7 mouse cellular contexts compared by ENCODE assay signal in the genomic region with DNA sequence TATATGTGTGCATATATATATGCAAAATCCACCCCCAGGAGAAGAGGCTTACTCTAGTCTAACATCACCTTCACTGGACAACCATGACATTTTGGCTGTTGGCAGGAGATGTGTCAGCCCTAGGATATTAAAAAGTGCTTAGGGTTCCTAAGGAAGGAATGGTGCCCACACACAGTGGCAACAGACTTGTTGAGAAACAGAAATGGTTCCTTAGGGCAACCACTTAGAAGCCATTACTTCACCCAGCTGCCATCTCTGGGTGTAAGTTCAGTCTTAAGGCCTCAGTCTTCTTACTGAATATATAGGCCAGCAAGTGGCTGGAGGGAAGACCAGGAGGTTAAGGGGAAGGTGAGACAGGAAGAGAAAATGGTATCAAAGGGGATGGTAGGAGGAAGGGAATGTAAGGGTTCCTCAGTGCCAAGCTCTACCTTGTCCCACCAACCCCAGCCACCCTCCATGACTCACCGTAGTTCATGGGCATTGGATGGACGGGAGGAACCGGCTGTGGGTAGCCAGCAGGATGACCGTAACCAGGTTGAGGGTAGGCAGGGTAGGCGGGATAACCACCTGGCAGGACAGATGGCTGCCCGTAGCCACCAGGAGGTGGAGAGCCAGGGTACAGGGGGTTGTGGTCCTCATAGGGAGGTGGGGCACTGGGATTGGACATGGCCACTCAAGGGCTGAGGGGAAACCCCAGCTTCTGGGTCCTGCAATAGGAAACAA. TPM values are rescaled to one million over a fixed set of nuclear protein-coding genes. Genes with fewer than 3 reads are reported as not detected.
A peak's percentile ranks its signal among the peaks of the same experiment; 100 is the strongest.
DNase-seq lines count a peak whose midpoint lies in the region; ATAC-seq and TF ChIP-seq lines count a peak whose summit lies in the region.

No protein-coding gene starts in this region.

- peak overlapping the region; percentile 38 for H3K4me2 ChIP-seq in kidney, postnatal 0 days (ENCODE audit: low read length)
- peak overlapping the region; percentile 38 for H3K4me2 ChIP-seq in neural tube, embryonic 13.5 days

- no peak overlapping the region for H3K4me3 ChIP-seq in kidney, postnatal 0 days (replicated peaks; ENCODE audit: low read depth, low read length)
- H3K4me3 ChIP-seq in embryonic fibroblast, embryonic 13.5 days (ENCODE audit: insufficient read depth, low read length), result no peak overlapping the region
- H3K4me3 ChIP-seq in neural tube, embryonic 13.5 days, result no peak overlapping the region

- no peak for TF ChIP-seq CTCF in kidney, postnatal 0 days (IDR thresholded peaks at IDR 0.05; ENCODE audit: low read depth)
- TF ChIP-seq CTCF in embryonic fibroblast, embryonic 13.5 days (IDR thresholded peaks at IDR 0.05; ENCODE audit: borderline replicate concordance, insufficient read depth, low read length), result no peak

- DNase-seq in kidney, postnatal 0 days (ENCODE audit: low spot score), result no peak
- no peak for DNase-seq in kidney, postnatal 36 days
- DNase-seq in thymus, postnatal 4 days, result no peak
- DNase-seq in layer of hippocampus, postnatal 25 days (ENCODE audit: extremely low spot score in 1 of 2, low spot score in 1 of 2), result no peak

- no peak for ATAC-seq in kidney, postnatal 0 days (replicated peaks; ENCODE audit: low FRiP score, low read depth)
- ATAC-seq in inflammation-experienced regulatory T-cells, adult 6 months, result peak; percentile 3
- ATAC-seq in neural tube, embryonic 13.5 days (ENCODE audit: low read depth), result no peak

- peaks cover 39% of the 10 kb centered on the region for H3K4me1 ChIP-seq in kidney, postnatal 0 days (replicated peaks; ENCODE audit: insufficient read depth, low read length)
- peaks cover 35% of the 10 kb centered on the region for H3K4me1 ChIP-seq in embryonic fibroblast, embryonic 13.5 days (ENCODE audit: control insufficient read depth, insufficient read depth, low read length)
- H3K4me1 ChIP-seq in neural tube, embryonic 13.5 days (replicated peaks), result peaks cover 30% of the 10 kb centered on the region

- H3K9ac ChIP-seq in kidney, postnatal 0 days (ENCODE audit: low read depth, low read length), result no peak overlapping the region
- H3K9ac ChIP-seq in neural tube, embryonic 13.5 days, result peak overlapping the region; percentile 58

- WGBS in kidney, postnatal 0 days, result 82% methylated on average over 6 of the region's 6 CpGs
- 84% methylated on average over 6 of the region's 6 CpGs for WGBS in neural tube, embryonic 13.5 days

- peaks cover 21% of the 10 kb centered on the region for H3K36me3 ChIP-seq in kidney, postnatal 0 days (ENCODE audit: insufficient read depth, low read length)
- H3K36me3 ChIP-seq in neural tube, embryonic 13.5 days, result peaks cover 49% of the 10 kb centered on the region

- H3K27ac ChIP-seq in kidney, postnatal 0 days, result peak overlapping the region; percentile 92
- H3K27ac ChIP-seq in embryonic fibroblast, embryonic 13.5 days (ENCODE audit: insufficient read depth, low read length), result peak overlapping the region; percentile 91
- peak overlapping the region; percentile 90 for H3K27ac ChIP-seq in neural tube, embryonic 13.5 days (replicated peaks)

- no peaks in the 10 kb centered on the region for H3K9me3 ChIP-seq in kidney, postnatal 0 days (replicated peaks; ENCODE audit: low read length)
- no peaks in the 10 kb centered on the region for H3K9me3 ChIP-seq in neural tube, embryonic 13.5 days

- no peaks in the 10 kb centered on the region for H3K27me3 ChIP-seq in kidney, postnatal 0 days (ENCODE audit: insufficient read depth, low read length)
- H3K27me3 ChIP-seq in neural tube, embryonic 13.5 days, result no peaks in the 10 kb centered on the region

- no peak for TF ChIP-seq POLR2A in embryonic fibroblast, embryonic 13.5 days (IDR thresholded peaks at IDR 0.05; ENCODE audit: low read depth, low read length)

RNA-seq across cellular contexts. Expression of a gene that starts 10.2 kb away (rescaled TPM):
- polyA plus RNA-seq in kidney, postnatal 0 days (2015; fragmentation: Nextera tagmentation; extraction: Ambion mirVana), result 162 and 169 TPM in 2 replicates
- 19.6 and 21.5 TPM in 2 replicates for polyA plus RNA-seq in embryonic fibroblast, embryonic 13.5 days (2011; ENCODE audit: insufficient read length, low read depth, missing spikeins)
- polyA plus RNA-seq in inflammation-experienced regulatory T-cells, adult 6 months (2017; shearing (Covaris generic)), result 100 to 1,000 TPM in 1 of 3 experiments, 10 to 100 TPM in 2; 90.4 to 101 (median 95.6) TPM
- 104 and 119 TPM in 2 replicates for polyA plus RNA-seq in neural tube, embryonic 13.5 days (2015; fragmentation: Nextera tagmentation; extraction: Ambion mirVana)
- 100 to 1,000 TPM; 192 to 193 TPM for total RNA-seq in layer of hippocampus, postnatal 25 days (2021)

RNA-seq across cellular contexts. Expression of a gene that starts 10.4 kb away (rescaled TPM):
- polyA plus RNA-seq in kidney, postnatal 0 days (2015; fragmentation: Nextera tagmentation; extraction: Ambion mirVana), result 248 and 264 TPM in 2 replicates
- 85.7 and 90.3 TPM in 2 replicates for polyA plus RNA-seq in embryonic fibroblast, embryonic 13.5 days (2011; ENCODE audit: insufficient read length, low read depth, missing spikeins)
- polyA plus RNA-seq in inflammation-experienced regulatory T-cells, adult 6 months (2017; shearing (Covaris generic)), result 100 to 1,000 TPM; 150 to 222 (median 210) TPM
- polyA plus RNA-seq in neural tube, embryonic 13.5 days (2015; fragmentation: Nextera tagmentation; extraction: Ambion mirVana), result 195 and 200 TPM in 2 replicates
- 100 to 1,000 TPM; 143 to 156 TPM for total RNA-seq in layer of hippocampus, postnatal 25 days (2021)

RNA-seq across cellular contexts. Expression of a gene that starts 10.5 kb away (rescaled TPM):
- polyA plus RNA-seq in kidney, postnatal 0 days (2015; fragmentation: Nextera tagmentation; extraction: Ambion mirVana), result 27.8 and 30.8 TPM in 2 replicates
- polyA plus RNA-seq in embryonic fibroblast, embryonic 13.5 days (2011; ENCODE audit: insufficient read length, low read depth, missing spikeins), result 88.6 and 115 TPM in 2 replicates
- 10 to 100 TPM; 15.7 to 27.4 (median 17.9) TPM for polyA plus RNA-seq in inflammation-experienced regulatory T-cells, adult 6 months (2017; shearing (Covaris generic))
- 9.0 and 10.9 TPM in 2 replicates for polyA plus RNA-seq in neural tube, embryonic 13.5 days (2015; fragmentation: Nextera tagmentation; extraction: Ambion mirVana)
- 10 to 100 TPM; 28.3 to 28.7 TPM for total RNA-seq in layer of hippocampus, postnatal 25 days (2021)

RNA-seq across cellular contexts. Expression of a gene that starts 16.5 kb away (rescaled TPM):
- polyA plus RNA-seq in kidney, postnatal 0 days (2015; fragmentation: Nextera tagmentation; extraction: Ambion mirVana), result 1.0 and 1.7 TPM in 2 replicates
- 0.92 and 1.3 TPM in 2 replicates for polyA plus RNA-seq in embryonic fibroblast, embryonic 13.5 days (2011; ENCODE audit: insufficient read length, low read depth, missing spikeins)
- polyA plus RNA-seq in inflammation-experienced regulatory T-cells, adult 6 months (2017; shearing (Covaris generic)), result under 1 TPM in 1 of 3 experiments, not detected in 2; 0.34 TPM
- 0.28 TPM in 1 of 2 replicates, not detected in the other for polyA plus RNA-seq in neural tube, embryonic 13.5 days (2015; fragmentation: Nextera tagmentation; extraction: Ambion mirVana)
- not detected for total RNA-seq in layer of hippocampus, postnatal 25 days (2021)

RNA-seq across cellular contexts. Expression of a gene that starts 59.0 kb away (rescaled TPM):
- polyA plus RNA-seq in kidney, postnatal 0 days (2015; fragmentation: Nextera tagmentation; extraction: Ambion mirVana), result 487 TPM in 2 replicates
- polyA plus RNA-seq in embryonic fibroblast, embryonic 13.5 days (2011; ENCODE audit: insufficient read length, low read depth, missing spikeins), result 446 and 515 TPM in 2 replicates
- polyA plus RNA-seq in inflammation-experienced regulatory T-cells, adult 6 months (2017; shearing (Covaris generic)), result 100 to 1,000 TPM; 611 to 878 (median 637) TPM
- 436 and 457 TPM in 2 replicates for polyA plus RNA-seq in neural tube, embryonic 13.5 days (2015; fragmentation: Nextera tagmentation; extraction: Ambion mirVana)
- total RNA-seq in layer of hippocampus, postnatal 25 days (2021), result 100 to 1,000 TPM; 404 to 421 TPM
